In genomic region chr10:80357336-80357735, GRCm38 (mm10) we compare ENCODE assay signal across 11 mouse cellular contexts. TPM values are rescaled to one million over a fixed set of nuclear protein-coding genes. Genes with fewer than 3 reads are reported as not detected.
DNase-seq lines count a peak whose midpoint lies in the region; ATAC-seq and TF ChIP-seq lines count a peak whose summit lies in the region.
"Had no signal": no experiment of that assay in that cellular context is flagged by ENCODE, and none has a peak within 500 bp of the region (broad histone marks: within the 10 kb centered on the region; RNA-seq: fewer than 3 reads in every experiment).

No protein-coding gene starts in this region.

- H3K27me3 ChIP-seq in hindbrain, embryonic 10.5 days (ENCODE audit: insufficient read depth, poor library complexity, severe bottlenecking), result peaks cover 97% of the 10 kb centered on the region
- peaks cover 74% of the 10 kb centered on the region for H3K27me3 ChIP-seq in hindbrain, embryonic 11.5 days (ENCODE audit: control insufficient read depth, insufficient read depth, low read length)
- peaks cover 75% of the 10 kb centered on the region for H3K27me3 ChIP-seq in E14TG2a.4 (ENCODE audit: insufficient read depth, low read length)
- H3K27me3 ChIP-seq in forebrain, embryonic 14.5 days (replicated peaks; ENCODE audit: control insufficient read depth, insufficient read depth, low read length), result peaks cover 61% of the 10 kb centered on the region
- H3K27me3 ChIP-seq in limb, embryonic 15.5 days, result peaks cover 78% of the 10 kb centered on the region

- H3K4me1 ChIP-seq in hindbrain, embryonic 10.5 days (replicated peaks), result peaks cover 22% of the 10 kb centered on the region
- peaks cover 6% of the 10 kb centered on the region; the same call in 1 of the 2 replicates for H3K4me1 ChIP-seq in hindbrain, embryonic 11.5 days (replicated peaks; ENCODE audit: control insufficient read depth, insufficient read depth, low read length)
- peaks cover 48% of the 10 kb centered on the region for H3K4me1 ChIP-seq in E14TG2a.4 (replicated peaks; ENCODE audit: low read depth, low read length)
- H3K4me1 ChIP-seq in forebrain, embryonic 14.5 days (ENCODE audit: control insufficient read depth, insufficient read depth, low read length), result no peaks in the 10 kb centered on the region
- peaks cover 27% of the 10 kb centered on the region for H3K4me1 ChIP-seq in limb, embryonic 15.5 days

- no peak for ATAC-seq in hindbrain, embryonic 11.5 days (ENCODE audit: low FRiP score)
- no peak for ATAC-seq in forebrain, embryonic 14.5 days
- no peak for ATAC-seq in limb, embryonic 15.5 days (ENCODE audit: insufficient number of reproducible peaks, low FRiP score, low TSS enrichment, low read depth)
- ATAC-seq: CD4-positive, CD25-positive, alpha-beta regulatory T cell, adult 4 months had no signal

- H3K27ac ChIP-seq in hindbrain, embryonic 10.5 days, result no peak overlapping the region
- no peak overlapping the region for H3K27ac ChIP-seq in hindbrain, embryonic 11.5 days (ENCODE audit: low read depth, low read length)
- no peak overlapping the region for H3K27ac ChIP-seq in forebrain, embryonic 14.5 days (ENCODE audit: low read depth, low read length)
- H3K27ac ChIP-seq in limb, embryonic 15.5 days, result no peak overlapping the region
- H3K27ac ChIP-seq: neural tube, embryonic 13.5 days had no signal

- intact Hi-C loops in heart, postnatal 36 days (cut with DNase I), result no loop called here

- H3K9me3 ChIP-seq in hindbrain, embryonic 10.5 days, result no peaks in the 10 kb centered on the region
- no peaks in the 10 kb centered on the region for H3K9me3 ChIP-seq in hindbrain, embryonic 11.5 days (ENCODE audit: control insufficient read depth, low read length)
- H3K9me3 ChIP-seq in E14TG2a.4 (ENCODE audit: low read length), result no peaks in the 10 kb centered on the region
- H3K9me3 ChIP-seq in forebrain, embryonic 14.5 days (replicated peaks; ENCODE audit: control insufficient read depth, low read length), result no peaks in the 10 kb centered on the region
- H3K9me3 ChIP-seq in limb, embryonic 15.5 days, result no peaks in the 10 kb centered on the region
- H3K9me3 ChIP-seq: neural tube, embryonic 13.5 days had no signal

- no peaks in the 10 kb centered on the region for H3K36me3 ChIP-seq in hindbrain, embryonic 10.5 days
- H3K36me3 ChIP-seq in hindbrain, embryonic 11.5 days (ENCODE audit: control insufficient read depth, insufficient read depth, low read length), result no peaks in the 10 kb centered on the region
- H3K36me3 ChIP-seq in E14TG2a.4 (ENCODE audit: insufficient read depth, low read length), result no peaks in the 10 kb centered on the region
- H3K36me3 ChIP-seq in forebrain, embryonic 14.5 days (ENCODE audit: control insufficient read depth, insufficient read depth, low read length), result no peaks in the 10 kb centered on the region
- H3K36me3 ChIP-seq in limb, embryonic 15.5 days, result no peaks in the 10 kb centered on the region
- H3K36me3 ChIP-seq: neural tube, embryonic 13.5 days had no signal

- peak overlapping the region; percentile 34; the same call in 1 of the 2 replicates for H3K4me3 ChIP-seq in hindbrain, embryonic 10.5 days
- H3K4me3 ChIP-seq in hindbrain, embryonic 11.5 days (ENCODE audit: low read depth, low read length), result no peak overlapping the region
- peak overlapping the region; percentile 85 for H3K4me3 ChIP-seq in E14TG2a.4 (replicated peaks; ENCODE audit: low read length)
- H3K4me3 ChIP-seq in forebrain, embryonic 14.5 days (ENCODE audit: low read depth, low read length), result 0 out of 2 replicates have a peak overlapping the region, but pooled peaks have one; percentile 29
- peak overlapping the region; percentile 38 for H3K4me3 ChIP-seq in limb, embryonic 15.5 days

- H3K9ac ChIP-seq in hindbrain, embryonic 11.5 days (ENCODE audit: low read depth, low read length), result no peak overlapping the region
- no peak overlapping the region for H3K9ac ChIP-seq in forebrain, embryonic 14.5 days (ENCODE audit: low read length)
- H3K9ac ChIP-seq in limb, embryonic 15.5 days, result no peak overlapping the region

- DNase-seq in hindbrain, embryonic 10.5 days (ENCODE audit: low spot score), result no peak
- DNase-seq in hindbrain, embryonic 11.5 days (ENCODE audit: low spot score), result no peak
- no peak for DNase-seq in forebrain, embryonic 14.5 days (ENCODE audit: low spot score)
- DNase-seq in spleen, postnatal 4 days (ENCODE audit: low spot score in 2 of 2), result no peak
- no peak for DNase-seq in layer of hippocampus, postnatal 25 days (ENCODE audit: extremely low spot score in 1 of 2, low spot score in 1 of 2)
- no peak for DNase-seq in heart, postnatal 36 days

- 34% methylated on average over 7 of the region's 7 CpGs for WGBS in hindbrain, embryonic 10.5 days
- 40% methylated on average over 7 of the region's 7 CpGs for WGBS in hindbrain, embryonic 11.5 days
- 41% methylated on average over 7 of the region's 7 CpGs for WGBS in forebrain, embryonic 14.5 days
- 26% methylated on average over 7 of the region's 7 CpGs for WGBS in limb, embryonic 15.5 days

- TF ChIP-seq CTCF in E14TG2a.4 (conservative IDR thresholded peaks at IDR 0.05; ENCODE audit: low read length), result no peak

- no peak overlapping the region for H3K4me2 ChIP-seq in hindbrain, embryonic 11.5 days (replicated peaks; ENCODE audit: low read depth, low read length)
- no peak overlapping the region for H3K4me2 ChIP-seq in forebrain, embryonic 14.5 days (ENCODE audit: low read length)
- no peak overlapping the region; the same call in 1 of the 2 replicates for H3K4me2 ChIP-seq in limb, embryonic 15.5 days

RNA-seq across cellular contexts. Expression of gene Plk5, which starts 1.1 kb away (rescaled TPM):
- 0.22 and 0.44 TPM in 2 replicates for polyA plus RNA-seq in hindbrain, embryonic 10.5 days (2016; fragmentation: Nextera tagmentation; extraction: Ambion mirVana)
- 0.11 and 0.14 TPM in 2 replicates for polyA plus RNA-seq in hindbrain, embryonic 11.5 days (2014; fragmentation: Nextera tagmentation; extraction: Ambion mirVana)
- polyA plus RNA-seq in forebrain, embryonic 14.5 days (2014; fragmentation: Nextera tagmentation; extraction: Ambion mirVana), result 1.2 and 1.9 TPM in 2 replicates
- polyA plus RNA-seq in limb, embryonic 15.5 days (2015; fragmentation: Nextera tagmentation; extraction: Ambion mirVana), result 0.91 and 0.99 TPM in 2 replicates
- total RNA-seq in layer of hippocampus, postnatal 25 days (2021), result 10 to 100 TPM; 14.6 to 16.9 TPM
- under 1 TPM; 0.49 to 0.64 TPM for total RNA-seq in heart, postnatal 36 days (2021)
- total RNA-seq: granulocyte monocyte progenitor cell, adult 5-6 weeks had no signal
- polyA plus RNA-seq: CD4-positive, CD25-positive, alpha-beta regulatory T cell, adult 4 months had no signal

RNA-seq across cellular contexts. Expression of gene Adamtsl5, which starts 9.1 kb away (rescaled TPM):
- polyA plus RNA-seq in hindbrain, embryonic 10.5 days (2016; fragmentation: Nextera tagmentation; extraction: Ambion mirVana), result 0.45 and 1.3 TPM in 2 replicates
- polyA plus RNA-seq in hindbrain, embryonic 11.5 days (2014; fragmentation: Nextera tagmentation; extraction: Ambion mirVana), result 0.54 and 0.70 TPM in 2 replicates
- polyA plus RNA-seq in forebrain, embryonic 14.5 days (2014; fragmentation: Nextera tagmentation; extraction: Ambion mirVana), result 0.48 and 0.52 TPM in 2 replicates
- 11.9 and 13.8 TPM in 2 replicates for polyA plus RNA-seq in limb, embryonic 15.5 days (2015; fragmentation: Nextera tagmentation; extraction: Ambion mirVana)
- 1 to 10 TPM; 3.8 to 5.5 TPM for total RNA-seq in layer of hippocampus, postnatal 25 days (2021)
- total RNA-seq in heart, postnatal 36 days (2021), result 10 to 100 TPM; 75.9 to 83.8 TPM
- total RNA-seq: granulocyte monocyte progenitor cell, adult 5-6 weeks had no signal
- polyA plus RNA-seq: CD4-positive, CD25-positive, alpha-beta regulatory T cell, adult 4 months had no signal

RNA-seq across cellular contexts. Expression of gene Reep6, which starts 27.6 kb away (rescaled TPM):
- polyA plus RNA-seq in hindbrain, embryonic 10.5 days (2016; fragmentation: Nextera tagmentation; extraction: Ambion mirVana), result 7.2 and 11.2 TPM in 2 replicates
- 3.7 and 3.8 TPM in 2 replicates for polyA plus RNA-seq in hindbrain, embryonic 11.5 days (2014; fragmentation: Nextera tagmentation; extraction: Ambion mirVana)
- 2.3 and 2.7 TPM in 2 replicates for polyA plus RNA-seq in forebrain, embryonic 14.5 days (2014; fragmentation: Nextera tagmentation; extraction: Ambion mirVana)
- 13.8 and 16.1 TPM in 2 replicates for polyA plus RNA-seq in limb, embryonic 15.5 days (2015; fragmentation: Nextera tagmentation; extraction: Ambion mirVana)
- total RNA-seq in layer of hippocampus, postnatal 25 days (2021), result 10 to 100 TPM in 1 of 2 experiments, 1 to 10 TPM in 1; 9.7 to 10.6 TPM
- 1 to 10 TPM; 2.7 TPM for total RNA-seq in heart, postnatal 36 days (2021)

RNA-seq across cellular contexts. Expression of gene Pcsk4, which starts 28.0 kb away (rescaled TPM):
- 3.3 and 3.9 TPM in 2 replicates for polyA plus RNA-seq in hindbrain, embryonic 10.5 days (2016; fragmentation: Nextera tagmentation; extraction: Ambion mirVana)
- polyA plus RNA-seq in hindbrain, embryonic 11.5 days (2014; fragmentation: Nextera tagmentation; extraction: Ambion mirVana), result 1.1 and 1.8 TPM in 2 replicates
- polyA plus RNA-seq in forebrain, embryonic 14.5 days (2014; fragmentation: Nextera tagmentation; extraction: Ambion mirVana), result 1.6 and 2.4 TPM in 2 replicates
- 4.3 and 5.0 TPM in 2 replicates for polyA plus RNA-seq in limb, embryonic 15.5 days (2015; fragmentation: Nextera tagmentation; extraction: Ambion mirVana)
- 1 to 10 TPM; 2.3 to 2.8 TPM for total RNA-seq in layer of hippocampus, postnatal 25 days (2021)
- 1 to 10 TPM; 2.2 to 2.9 TPM for total RNA-seq in heart, postnatal 36 days (2021)

RNA-seq across cellular contexts. Expression of gene Mex3d, which starts 30.1 kb away (rescaled TPM):
- polyA plus RNA-seq in hindbrain, embryonic 10.5 days (2016; fragmentation: Nextera tagmentation; extraction: Ambion mirVana), result 7.2 and 8.8 TPM in 2 replicates
- polyA plus RNA-seq in hindbrain, embryonic 11.5 days (2014; fragmentation: Nextera tagmentation; extraction: Ambion mirVana), result 13.4 and 14.7 TPM in 2 replicates
- polyA plus RNA-seq in forebrain, embryonic 14.5 days (2014; fragmentation: Nextera tagmentation; extraction: Ambion mirVana), result 16.9 and 17.8 TPM in 2 replicates
- polyA plus RNA-seq in limb, embryonic 15.5 days (2015; fragmentation: Nextera tagmentation; extraction: Ambion mirVana), result 6.1 and 6.8 TPM in 2 replicates
- 10 to 100 TPM; 18.9 to 19.3 TPM for total RNA-seq in layer of hippocampus, postnatal 25 days (2021)
- 1 to 10 TPM; 8.1 to 8.6 TPM for total RNA-seq in heart, postnatal 36 days (2021)
